Mouse (Mus musculus) cerebellum, adult 2 months (tissue): Measurements from ENCODE around the gene Vamp1.

ENCODE experiments used
- CTCF ChIP-seq: fragments of 200-500 bp; IDR thresholded peaks from 2 replicates; pipeline ENCODE4 v1.5.1; 2011; ENCODE audit warnings: low read depth, mild to moderate bottlenecking, control low read depth, low read length, moderate library complexity, borderline replicate concordance; ENCODE audit not compliant: insufficient read depth
- POLR2A ChIP-seq: fragments of 200-500 bp; IDR thresholded peaks from 2 replicates; pipeline ENCODE4 v1.6.1; 2011; ENCODE audit warnings: low read length, control low read depth, borderline replicate concordance; ENCODE audit not compliant: insufficient read depth

DNA sequence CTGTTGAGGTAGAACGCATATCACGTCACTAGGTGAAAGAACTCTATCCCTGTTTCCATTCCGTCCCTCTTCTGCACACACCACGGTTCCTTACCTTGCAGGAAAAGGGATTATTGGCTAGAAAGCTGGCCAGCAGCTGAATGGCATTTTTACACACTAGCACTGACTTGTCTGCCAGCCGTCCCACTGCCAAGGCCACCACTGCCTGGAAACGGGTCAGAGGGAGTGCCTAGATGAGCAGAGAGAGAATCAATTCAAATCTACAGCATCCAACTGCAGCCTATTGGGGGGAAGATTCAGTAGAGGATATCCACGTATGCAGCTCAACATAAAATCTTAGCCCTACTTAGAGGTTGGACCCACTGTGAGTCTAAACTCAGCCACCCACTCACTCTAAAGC lies 35.8 kb upstream of the Vamp1 start:
- TF ChIP-seq CTCF (no peak), POLR2A (no peak)
